Mouse (Mus musculus) spleen, postnatal 36 days (tissue): Measurements from ENCODE around the gene Zscan25.
"Not testable (repeated sequence)": the region's sequence is repeated elsewhere in the genome, so short reads cannot be mapped to it uniquely, and the experiment has no call there.

Experiments used
- DNase-seq, 2 experiments: peaks; one replicate each; pipeline ENCODE4 v3.0.0; 2022; ENCODE audit warnings: low spot score in 2 of 2, mixed read lengths in 1 of 2

Gene Zscan25

GRCm38 (mm10) chr5:145280371-145281143, at the start of gene Zscan25:
Gene Zscan25, plus strand, starts transcription at chr5:145280500.
- peak; percentile 90 to 92 for DNase-seq

GRCm38 (mm10) chr5:145230641-145231040, 49.7 kb upstream of the Zscan25 start:
- no peak for DNase-seq

- peak; percentile 97 for DNase-seq
These were observed 48.9 kb upstream of the Zscan25 start, which contains the start of gene Zfp655 for GRCm38 (mm10) chr5:145231367-145231871. Gene Zfp655, plus strand, starts transcription at chr5:145231715.

GRCm38 (mm10) chr5:145231893-145232411, 48.3 kb upstream of the Zscan25 start:
- no peak for DNase-seq

GRCm38 (mm10) chr5:145234636-145235035, 45.7 kb upstream of the Zscan25 start:
- peak; percentile 25 to 27 for DNase-seq

GRCm38 (mm10) chr5:145249520-145249919, 30.8 kb upstream of the Zscan25 start:
- no peak for DNase-seq

- DNase-seq = not testable (repeated sequence)
These were observed 6.7 kb upstream of the Zscan25 start for GRCm38 (mm10) chr5:145273568-145273967.

- no peak for DNase-seq
These were observed 352 bp upstream of the Zscan25 start for GRCm38 (mm10) chr5:145279948-145280347.

- DNase-seq = no peak
These were observed 8.1 kb downstream of the Zscan25 start for GRCm38 (mm10) chr5:145288382-145288781.

- DNase-seq = no peak
These were observed 10.4 kb downstream of the Zscan25 start for GRCm38 (mm10) chr5:145290697-145291096.

GRCm38 (mm10) chr5:145292398-145292797, 12.1 kb downstream of the Zscan25 start:
- DNase-seq = no peak

- DNase-seq = no peak
These were observed 20.2 kb downstream of the Zscan25 start for GRCm38 (mm10) chr5:145300469-145300868.

GRCm38 (mm10) chr5:145301796-145302195, 21.5 kb downstream of the Zscan25 start:
- DNase-seq = not testable (repeated sequence)

- DNase-seq = no peak
These were observed 22.1 kb downstream of the Zscan25 start for GRCm38 (mm10) chr5:145302424-145302823.

- DNase-seq = not testable (repeated sequence)
These were observed 26.7 kb downstream of the Zscan25 start for GRCm38 (mm10) chr5:145306953-145307352.

GRCm38 (mm10) chr5:145307811-145308210, 27.5 kb downstream of the Zscan25 start:
- DNase-seq = not testable (repeated sequence)

GRCm38 (mm10) chr5:145313845-145314244, 33.5 kb downstream of the Zscan25 start:
- DNase-seq = no peak

- no peak for DNase-seq
These were observed 36.8 kb downstream of the Zscan25 start for GRCm38 (mm10) chr5:145317141-145317540.

- not testable (repeated sequence) for DNase-seq
These were observed 58.5 kb downstream of the Zscan25 start for GRCm38 (mm10) chr5:145338756-145339155.
